In the genomic region with DNA sequence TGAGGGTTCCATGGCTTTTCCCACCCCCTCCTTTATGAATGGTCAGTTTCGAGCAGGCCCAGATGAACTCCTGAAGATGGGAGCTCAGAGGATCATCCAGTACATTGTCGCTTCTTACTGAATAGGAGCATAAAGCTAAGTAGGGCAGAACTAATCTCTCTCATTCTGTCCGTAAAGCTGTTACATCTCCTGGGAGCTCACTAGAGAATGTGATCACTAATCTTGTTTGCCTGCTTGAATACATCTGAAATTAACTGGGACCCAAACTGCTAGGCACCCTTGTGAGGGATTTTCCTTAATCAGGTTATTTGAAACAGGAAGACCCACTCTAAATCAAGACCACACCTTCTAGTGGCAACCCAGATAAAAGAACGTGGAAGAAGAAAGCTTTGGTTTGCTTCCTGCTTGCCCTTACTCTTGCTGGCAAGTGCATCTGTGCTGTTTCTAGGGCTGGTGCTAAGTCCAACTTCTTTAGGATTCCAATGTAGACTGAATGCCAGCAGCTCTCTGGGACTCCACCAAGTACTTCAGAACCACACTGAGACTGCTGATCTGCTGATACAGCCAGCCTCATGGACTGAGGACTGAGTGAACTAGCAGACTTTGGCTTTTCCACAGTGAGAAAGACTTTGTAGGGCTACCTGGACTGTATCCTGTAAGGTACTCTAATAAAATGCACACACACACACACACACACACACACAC, we compare ENCODE assay signal across 14 mouse cellular contexts.
"Had no signal": no experiment of that assay in that cellular context is flagged by ENCODE, and none has a peak within 500 bp of the region (broad histone marks: within the 10 kb centered on the region; RNA-seq: fewer than 3 reads in every experiment).

No protein-coding gene starts in this region.

- H3K27me3 ChIP-seq: limb, embryonic 13.5 days; liver, embryonic 12.5 days; megakaryocyte, embryonic 14.5 days had no signal

- H3K9me3 ChIP-seq: limb, embryonic 13.5 days; liver, embryonic 12.5 days had no signal

- H3K4me3 ChIP-seq: limb, embryonic 13.5 days; liver, embryonic 12.5 days; megakaryocyte, embryonic 14.5 days had no signal

- H3K36me3 ChIP-seq: limb, embryonic 13.5 days; liver, embryonic 12.5 days had no signal

- DNase-seq: left cerebral cortex, postnatal 4 days; lung, embryonic 14.5 days; lung, postnatal 10 days; right cerebral cortex, postnatal 4 days; spleen, adult 18-20 months; thymus, adult 18-20 months; thymus, postnatal 14 days had no signal

- ATAC-seq: intestine, postnatal 0 days; liver, embryonic 12.5 days; midbrain, embryonic 16.5 days had no signal

- H3K9ac ChIP-seq: limb, embryonic 13.5 days; liver, embryonic 12.5 days; lung, embryonic 14.5 days had no signal

- H3K4me2 ChIP-seq: limb, embryonic 13.5 days; liver, embryonic 12.5 days; lung, embryonic 14.5 days; midbrain, embryonic 11.5 days had no signal

- H3K27ac ChIP-seq: limb, embryonic 13.5 days; liver, embryonic 12.5 days; macrophage had no signal
